Mouse (Mus musculus): Measurements from ENCODE around the gene Got2. TPM values are rescaled to one million over a fixed set of nuclear protein-coding genes. Genes with fewer than 3 reads are reported as not detected.

Got2 gene
- polyA plus RNA-seq (2014; fragmentation: Illumina TruSeq; extraction: RNeasy Lipid Tissue Mini Kit (QIAGEN cat#74804); ENCODE audit: low read depth, low replicate concordance) = 814 TPM

DNA sequence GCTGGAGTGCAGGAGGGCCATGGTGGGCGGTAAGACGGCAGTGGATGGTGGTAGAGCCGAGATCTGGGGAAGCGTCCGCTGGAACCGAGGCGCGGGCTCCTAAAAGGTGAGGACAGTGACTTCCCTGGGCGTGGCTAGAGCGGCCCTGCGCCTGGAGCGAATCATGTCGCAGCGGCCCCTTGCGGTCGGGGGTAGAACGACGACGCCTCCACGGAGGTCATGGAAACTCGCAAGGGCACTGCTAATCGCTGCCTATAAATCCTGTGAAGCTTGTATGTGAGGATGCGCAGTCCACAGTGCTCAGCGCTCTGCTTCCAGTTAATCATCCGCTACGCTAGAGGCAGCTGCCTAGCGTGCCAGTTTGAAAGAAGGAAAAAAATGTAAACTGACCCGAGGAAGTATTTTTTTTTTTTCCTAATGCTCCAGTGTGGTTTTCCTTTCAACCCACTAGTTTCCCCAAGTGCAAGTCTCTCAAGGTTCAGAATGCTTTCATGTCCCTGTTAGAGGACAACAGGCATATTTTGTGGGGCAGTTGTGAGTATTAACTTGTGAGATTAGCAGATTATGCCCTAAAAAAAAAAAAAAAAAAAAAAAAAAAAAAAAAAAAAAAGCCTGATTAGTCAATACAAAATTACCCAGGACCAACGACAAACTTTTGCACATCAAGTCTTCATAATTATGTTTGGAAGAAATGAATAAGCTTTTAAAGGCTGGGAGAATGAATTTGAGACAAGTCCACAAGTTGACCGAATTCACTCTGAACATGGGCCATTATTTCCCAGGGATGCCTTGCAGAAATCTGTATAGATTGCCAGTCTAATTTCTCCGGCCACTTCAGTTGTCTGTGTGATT lies at the start of gene Got2:
Gene Got2, minus strand, starts transcription at position 263 of the 852 bp plus-strand sequence.

DNA sequence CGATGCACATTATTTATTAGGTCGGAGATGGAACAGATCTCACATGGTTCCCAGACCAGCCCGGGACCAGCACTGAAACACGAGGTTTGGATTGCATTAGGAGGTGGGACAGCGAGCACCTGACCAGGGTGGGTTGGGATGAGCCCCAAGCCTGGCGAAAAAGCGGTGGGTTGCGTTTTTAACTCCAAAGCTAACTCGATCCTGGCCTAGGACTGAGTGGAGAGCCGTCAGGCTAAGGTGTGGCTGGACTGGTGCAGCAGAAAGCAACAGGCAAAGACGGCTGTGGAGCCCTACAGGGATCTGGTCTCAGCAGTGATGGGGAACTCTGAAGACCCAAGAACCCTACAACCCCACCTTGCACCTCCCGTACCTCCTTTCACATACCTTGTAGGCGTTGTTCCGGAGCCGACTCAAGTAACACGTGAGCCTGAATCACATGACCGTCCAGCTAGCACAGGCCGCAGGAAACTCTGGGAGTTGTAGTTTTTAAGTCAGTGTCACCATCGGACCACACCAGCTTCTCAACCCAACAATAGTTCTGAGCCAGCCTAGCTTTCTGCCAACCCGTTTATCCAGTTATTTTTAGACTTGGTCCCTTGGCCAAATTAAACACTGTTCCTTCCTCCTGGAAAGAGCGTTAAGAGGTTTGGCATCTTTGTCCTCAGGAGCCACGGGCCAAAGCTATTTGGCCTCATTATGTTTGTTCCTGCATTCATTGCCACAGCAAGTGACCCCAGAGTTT lies 35.1 kb downstream of the Got2 start, which contains the start of gene Slc38a7:
Gene Slc38a7, minus strand, starts transcription at position 438 of the 742 bp plus-strand sequence.

GRCm38 (mm10) chr8:95825162-95825561 lies 63.2 kb downstream of the Got2 start, which contains the start of gene Sap18b:
TSS of gene Sap18b (plus strand) at chr8:95825346.

Other genes with a start within 250 kb of the Got2 start
- 311 TPM for gene Ndrg4, start 211.6 kb downstream of the Got2 start, polyA plus RNA-seq (2014; fragmentation: Illumina TruSeq; extraction: RNeasy Lipid Tissue Mini Kit (QIAGEN cat#74804); ENCODE audit: low read depth, low replicate concordance)
- gene Setd6, start 172.7 kb downstream of the Got2 start, polyA plus RNA-seq (2014; fragmentation: Illumina TruSeq; extraction: RNeasy Lipid Tissue Mini Kit (QIAGEN cat#74804); ENCODE audit: low read depth, low replicate concordance) = 31.6 TPM
- 74.4 TPM for gene Cnot1, start 81.1 kb downstream of the Got2 start, polyA plus RNA-seq (2014; fragmentation: Illumina TruSeq; extraction: RNeasy Lipid Tissue Mini Kit (QIAGEN cat#74804); ENCODE audit: low read depth, low replicate concordance)
- gene Sap18b, start 63.2 kb downstream of the Got2 start, polyA plus RNA-seq (2014; fragmentation: Illumina TruSeq; extraction: RNeasy Lipid Tissue Mini Kit (QIAGEN cat#74804); ENCODE audit: low read depth, low replicate concordance) = 68.0 TPM
- gene Slc38a7, start 35.0 kb downstream of the Got2 start, polyA plus RNA-seq (2014; fragmentation: Illumina TruSeq; extraction: RNeasy Lipid Tissue Mini Kit (QIAGEN cat#74804); ENCODE audit: low read depth, low replicate concordance) = 13.9 TPM